11 mouse cellular contexts compared by ENCODE assay signal in genomic region chr2:75563253-75563913, GRCm38 (mm10).
DNase-seq lines count a peak whose midpoint lies in the region; ATAC-seq and TF ChIP-seq lines count a peak whose summit lies in the region.
"Had no signal": no experiment of that assay in that cellular context is flagged by ENCODE, and none has a peak within 500 bp of the region (broad histone marks: within the 10 kb centered on the region; RNA-seq: fewer than 3 reads in every experiment).

No protein-coding gene starts in this region.

- 0 out of 2 replicates have a peak overlapping the region, but pooled peaks have one; percentile 25 for H3K4me2 ChIP-seq in heart, embryonic 16.5 days (ENCODE audit: low read depth, low read length)
- peak overlapping the region; percentile 13; the same call in 1 of the 2 replicates for H3K4me2 ChIP-seq in CH12.LX (ENCODE audit: insufficient read depth, low read depth, poor library complexity, severe bottlenecking)
- no peak overlapping the region for H3K4me2 ChIP-seq in limb, embryonic 13.5 days (replicated peaks)

- H3K27ac ChIP-seq in heart, embryonic 16.5 days (ENCODE audit: low read length): no peak overlapping the region
- no peak overlapping the region for H3K27ac ChIP-seq in CH12.LX (ENCODE audit: insufficient read depth, low read depth)
- H3K27ac ChIP-seq in limb, embryonic 13.5 days: no peak overlapping the region

- H3K27me3 ChIP-seq in heart, embryonic 16.5 days (ENCODE audit: control insufficient read depth, insufficient read depth, low read length): no peaks in the 10 kb centered on the region
- no peaks in the 10 kb centered on the region for H3K27me3 ChIP-seq in CH12.LX (replicated peaks)
- no peaks in the 10 kb centered on the region; the same call in 1 of the 2 replicates for H3K27me3 ChIP-seq in limb, embryonic 13.5 days

- H3K4me3 ChIP-seq in heart, embryonic 16.5 days (ENCODE audit: low read length): no peak overlapping the region
- H3K4me3 ChIP-seq in CH12.LX (replicated peaks in 1 of 3; ENCODE audit: low read depth in 2 of 3, low read length in 2 of 3, poor library complexity in 1 of 3): peak overlapping the region in 1 of 3 experiments; percentile 38
- no peak overlapping the region for H3K4me3 ChIP-seq in limb, embryonic 13.5 days
- H3K4me3 ChIP-seq: megakaryocyte, embryonic 14.5 days had no signal

- no peak for TF ChIP-seq EP300 in CH12.LX (IDR thresholded peaks at IDR 0.05; ENCODE audit: low read length)

- ATAC-seq in heart, embryonic 16.5 days (replicated peaks; ENCODE audit: extremely low read depth, insufficient read depth, low FRiP score): no peak
- 0 out of 2 replicates have a peak, but pooled peaks have one; percentile 36 for ATAC-seq in limb, embryonic 13.5 days (ENCODE audit: low FRiP score, low read depth)
- no peak for ATAC-seq in activated CD4-positive, CD25-positive, alpha-beta regulatory T cell, adult 4 months

- H3K79me2 ChIP-seq in CH12.LX (replicated peaks; ENCODE audit: control insufficient read depth, extremely low read depth, insufficient read depth, poor library complexity, severe bottlenecking): no peaks in the 10 kb centered on the region

- dilution Hi-C loops in CH12.LX (cut with MboI; ENCODE audit: extremely low pct_ligation_motif_present, extremely low pct_unique_long_range_greater_than_20kb, low sequenced_read_pairs): no loop called here

- H3K36me3 ChIP-seq in heart, embryonic 16.5 days (ENCODE audit: control insufficient read depth, insufficient read depth): no peaks in the 10 kb centered on the region
- no peaks in the 10 kb centered on the region for H3K36me3 ChIP-seq in CH12.LX (replicated peaks in 1 of 2; ENCODE audit: control insufficient read depth in 1 of 2, insufficient read depth in 1 of 2, low read length in 1 of 2)
- H3K36me3 ChIP-seq in limb, embryonic 13.5 days: no peaks in the 10 kb centered on the region

- TF ChIP-seq POLR2A in CH12.LX (IDR thresholded peaks at IDR 0.05; ENCODE audit: low read depth, low read length): peak; percentile 56; the same call in 1 of the 2 replicates

- intact Hi-C loops in heart, postnatal 14 days (cut with DNase I): no loop called here

- 0 out of 2 replicates have a peak, but pooled peaks cover 4% of the 10 kb centered on the region for H3K4me1 ChIP-seq in heart, embryonic 16.5 days (ENCODE audit: control insufficient read depth, insufficient read depth, low read length)
- H3K4me1 ChIP-seq in CH12.LX (ENCODE audit: control insufficient read depth in 1 of 2, insufficient read depth in 2 of 2): peaks cover 0 to 10% of the 10 kb centered on the region in 2 experiments; a peak in 2 of 4 replicates
- H3K4me1 ChIP-seq in limb, embryonic 13.5 days: peaks cover 10% of the 10 kb centered on the region; the same call in 1 of the 2 replicates

- H3K9ac ChIP-seq in heart, embryonic 16.5 days (ENCODE audit: low read length): no peak overlapping the region
- H3K9ac ChIP-seq in CH12.LX (ENCODE audit: insufficient read depth, low read depth): 0 out of 2 replicates have a peak overlapping the region, but pooled peaks have one; percentile 6
- no peak overlapping the region for H3K9ac ChIP-seq in limb, embryonic 13.5 days

- in situ Hi-C loops in CH12.LX (cut with MboI; ENCODE audit: low pct_ligation_motif_present, low pct_unique_long_range_greater_than_20kb, low sequenced_read_pairs): no loop called here

- 49% methylated on average over 9 of the region's 9 CpGs for WGBS in heart, embryonic 16.5 days
- WGBS in limb, embryonic 13.5 days: 52% methylated on average over 9 of the region's 9 CpGs

- H3K9me3 ChIP-seq in heart, embryonic 16.5 days (replicated peaks; ENCODE audit: control insufficient read depth, low read length): no peaks in the 10 kb centered on the region
- no peaks in the 10 kb centered on the region for H3K9me3 ChIP-seq in CH12.LX (replicated peaks; ENCODE audit: low read length)
- no peaks in the 10 kb centered on the region for H3K9me3 ChIP-seq in limb, embryonic 13.5 days
- H3K9me3 ChIP-seq: megakaryocyte, embryonic 14.5 days had no signal

- no peak for DNase-seq in heart, postnatal 14 days
- DNase-seq in CH12.LX (ENCODE audit: extremely low read depth): peak; percentile 82
- peak; percentile 7 to 54 for DNase-seq in spleen, postnatal 10 days (ENCODE audit: low spot score in 2 of 2)
- no peak for DNase-seq in testis, postnatal 10 days (ENCODE audit: low spot score)
- no peak for DNase-seq in Muller cell, postnatal 12 days (ENCODE audit: inconsistent ontology term)
- DNase-seq: embryo, embryonic 11 days; right cerebral cortex, adult 18-20 months had no signal

- TF ChIP-seq RAD21 in CH12.LX (IDR thresholded peaks at IDR 0.05; ENCODE audit: low read depth, low read length): peak; percentile 83

- TF ChIP-seq CTCF in CH12.LX (conservative IDR thresholded peaks at IDR 0.05 in 1 of 2, IDR thresholded peaks at IDR 0.05 in 1 of 2; ENCODE audit: low read depth in 2 of 2, low read length in 2 of 2): peak; percentile 8 to 89; a peak in 2 of 4 replicates

TF ChIP-seq in CH12.LX, 34 proteins besides CTCF, POLR2A, EP300 and RAD21:
- TF ChIP-seq NRF1 (IDR thresholded peaks at IDR 0.05; ENCODE audit: low read depth, low read length): no peak
- TF ChIP-seq ZNF384 (IDR thresholded peaks at IDR 0.05; ENCODE audit: low read depth, low read length): no peak
- TF ChIP-seq CHD1 (IDR thresholded peaks at IDR 0.05; ENCODE audit: low read depth, low read length): no peak
- TF ChIP-seq SIN3A (IDR thresholded peaks at IDR 0.05; ENCODE audit: low read length): no peak
- TF ChIP-seq TCF12 (IDR thresholded peaks at IDR 0.05; ENCODE audit: low read depth, low read length): no peak; the same call in 1 of the 2 replicates
- no peak for TF ChIP-seq E2F4 (IDR thresholded peaks at IDR 0.05; ENCODE audit: insufficient replicate concordance, low read depth, low read length)
- TF ChIP-seq MYC (IDR thresholded peaks at IDR 0.05; ENCODE audit: low read depth, low read length): 0 out of 2 replicates have a peak, but pooled peaks have one; percentile 49
- peak; percentile 25; the same call in 1 of the 2 replicates for TF ChIP-seq HCFC1 (IDR thresholded peaks at IDR 0.05; ENCODE audit: low read depth, low read length)
- TF ChIP-seq IRF4 (IDR thresholded peaks at IDR 0.05; ENCODE audit: low read depth, low read length): peak; percentile 47; the same call in 1 of the 2 replicates
- peak; percentile 33; the same call in 1 of the 2 replicates for TF ChIP-seq ELF1 (IDR thresholded peaks at IDR 0.05; ENCODE audit: low read depth, low read length)
- TF ChIP-seq MEF2A (IDR thresholded peaks at IDR 0.05; ENCODE audit: borderline replicate concordance, low read depth, low read length): no peak
- TF ChIP-seq ETS1 (conservative IDR thresholded peaks at IDR 0.05; ENCODE audit: low read depth, low read length): no peak
- TF ChIP-seq JUND (conservative IDR thresholded peaks at IDR 0.05; ENCODE audit: low read depth, low read length): no peak
- no peak for TF ChIP-seq POLR2AphosphoS2 (IDR thresholded peaks at IDR 0.05; ENCODE audit: low read depth, low read length)
- TF ChIP-seq MAZ (IDR thresholded peaks at IDR 0.05; ENCODE audit: low read depth, low read length): peak; percentile 81
- TF ChIP-seq SMC3 (IDR thresholded peaks at IDR 0.05; ENCODE audit: low read depth, low read length): peak; percentile 59
- no peak for TF ChIP-seq ZKSCAN1 (IDR thresholded peaks at IDR 0.05; ENCODE audit: borderline replicate concordance, low read depth, low read length)

Comparison
In these comparisons a context has a peak if more than half of its experiments do, and no peak if none do; other contexts are left out.
1. DNase-seq: peak in CH12.LX (single experiment) and spleen, postnatal 10 days (2 of 2); none in heart, postnatal 14 days (0 of 2), testis, postnatal 10 days (single experiment) and Muller cell, postnatal 12 days (single experiment).